Mouse (Mus musculus) ES-E14 (cell line): ENCODE measurements at regions not wholly inside any gene's neighbourhood (a gene's known extent, or its start where the extent isn't known, plus 50 kb on each side); places are given as distances from the start of the nearest gene placed in this dataset.

ENCODE experiments used
- DNase-seq: peaks from one replicate; pipeline ENCODE4 v3.0.0-alpha.2; 2013; ENCODE audit warnings: low read depth, low spot score
- H3K27ac ChIP-seq: 2 replicates; pipeline ENCODE4 v1.5.1; 2012; ENCODE audit warnings: low read depth, mild to moderate bottlenecking, low read length, moderate library complexity, mixed read lengths; ENCODE audit not compliant: poor library complexity, insufficient read depth, severe bottlenecking
- H3K36me3 ChIP-seq: 2 replicates; pipeline ENCODE4 v1.6.1; 2012; ENCODE audit warnings: mild to moderate bottlenecking, low read length, moderate library complexity, mixed read lengths; ENCODE audit not compliant: control insufficient read depth, poor library complexity, insufficient read depth, severe bottlenecking
- H3K4me1 ChIP-seq, 2 experiments: fragments of 150-350 bp in 1 of 2; sonication (generic) in 1 of 2; 2 replicates each; pipeline ENCODE4 v1.6.1; 2012; ENCODE audit warnings: low read length in 2 of 2, mild to moderate bottlenecking in 1 of 2, mixed read lengths in 1 of 2; ENCODE audit not compliant: control insufficient read depth in 2 of 2, insufficient read depth in 2 of 2, poor library complexity in 1 of 2
- H3K4me3 ChIP-seq, 2 experiments: fragments of 150-350 bp in 1 of 2; sonication (generic) in 1 of 2; 2 replicates each; pipeline ENCODE4 v1.5.1; 2012; ENCODE audit warnings: low read length in 2 of 2, low read depth in 1 of 2, mild to moderate bottlenecking in 1 of 2, mixed read lengths in 1 of 2; ENCODE audit not compliant: insufficient read depth in 1 of 2, poor library complexity in 1 of 2, severe bottlenecking in 1 of 2
- H3K9ac ChIP-seq: 2 replicates; pipeline ENCODE4 v1.6.1; 2012; ENCODE audit warnings: low read depth, mild to moderate bottlenecking, low read length, mixed read lengths; ENCODE audit not compliant: poor library complexity, insufficient read depth, severe bottlenecking
- H3K9me3 ChIP-seq: fragments of 150-350 bp; sonication (generic); 2 replicates; pipeline ENCODE4 v1.6.1; 2012; ENCODE audit warnings: low read depth, mild to moderate bottlenecking, low read length; ENCODE audit not compliant: control insufficient read depth, insufficient read depth
- CHD2 ChIP-seq: IDR thresholded peaks from 2 replicates; pipeline ENCODE4 v1.6.1; 2014; ENCODE audit warnings: mild to moderate bottlenecking, low read depth, low read length, inconsistent platforms
- HCFC1 ChIP-seq: IDR thresholded peaks from 2 replicates; pipeline ENCODE4 v1.6.1; 2012; ENCODE audit warnings: low read length, inconsistent platforms, borderline replicate concordance; ENCODE audit not compliant: insufficient read depth
- MAFK ChIP-seq: IDR thresholded peaks from 2 replicates; pipeline ENCODE4 v1.6.1; 2014; ENCODE audit warnings: mild to moderate bottlenecking, low read depth, low read length, inconsistent platforms; ENCODE audit not compliant: insufficient read depth
- ZC3H11A ChIP-seq: IDR thresholded peaks from 2 replicates; pipeline ENCODE4 v1.6.1; 2012; ENCODE audit warnings: low read depth, mild to moderate bottlenecking, inconsistent platforms, low read length, borderline replicate concordance
- ZNF384 ChIP-seq: IDR thresholded peaks from 2 replicates; pipeline ENCODE4 v1.6.1; 2012; ENCODE audit warnings: low read depth, low read length, inconsistent platforms
- in situ Hi-C, 2 experiments: fragments of 600-800 bp; cut with MboI; formaldehyde crosslinking; loops; one replicate each; pipeline ENCODE4 v1.15.1; 2025; ENCODE audit warnings: low sequenced_read_pairs in 2 of 2, inconsistent platforms in 1 of 2; ENCODE audit not compliant: unreplicated experiment in 2 of 2

GRCm38 (mm10) chr1:80873596-80873995 is 115.3 kb upstream of the Dock10 start:
- no peak overlapping the region for H3K9ac ChIP-seq
- no peak overlapping the region for H3K4me3 ChIP-seq
- DNase-seq: no peak
- no peak overlapping the region for H3K27ac ChIP-seq
- no peaks in the 10 kb centered on the region for H3K4me1 ChIP-seq
- H3K36me3 ChIP-seq: no peaks in the 10 kb centered on the region
- TF ChIP-seq HCFC1 (no peak), ZNF384 (no peak), MAFK (no peak), CHD2 (no peak), ZC3H11A (no peak)
- in situ Hi-C loops: no loop called here
- H3K9me3 ChIP-seq: no peaks in the 10 kb centered on the region

- in situ Hi-C loops: no loop called here
- Histone ChIP-seq H3K4me3 (no peak overlapping the region), H3K36me3 (no peaks in the 10 kb centered on the region), H3K9ac (no peak overlapping the region), H3K9me3 (no peaks in the 10 kb centered on the region), H3K27ac (no peak overlapping the region), H3K4me1 (no peaks in the 10 kb centered on the region)
- TF ChIP-seq CHD2 (no peak), MAFK (no peak), HCFC1 (no peak), ZC3H11A (no peak), ZNF384 (no peak)
- DNase-seq: no peak
Measured at GRCm38 (mm10) chr1:80868805-80869204, 110.5 kb upstream of the Dock10 start.

- TF ChIP-seq MAFK: no peak
- no peak for TF ChIP-seq HCFC1
- no peak for TF ChIP-seq ZNF384
- TF ChIP-seq CHD2: no peak
- H3K9me3 ChIP-seq: no peaks in the 10 kb centered on the region
Measured at GRCm38 (mm10) chr1:80856981-80857380, 98.7 kb upstream of the Dock10 start.

GRCm38 (mm10) chr1:80854945-80855656 is 96.8 kb upstream of the Dock10 start:
- in situ Hi-C loops: no loop called here
- Histone ChIP-seq H3K4me1 (no peaks in the 10 kb centered on the region), H3K27ac (no peak overlapping the region), H3K9me3 (no peaks in the 10 kb centered on the region), H3K36me3 (no peaks in the 10 kb centered on the region), H3K9ac (no peak overlapping the region), H3K4me3 (no peak overlapping the region)
- TF ChIP-seq ZNF384 (no peak), HCFC1 (no peak), ZC3H11A (no peak), MAFK (no peak), CHD2 (no peak)
- no peak for DNase-seq

More at GRCm38 (mm10) chr1:80856981-80857380, 98.7 kb upstream of the Dock10 start:
- H3K4me3 ChIP-seq: no peak overlapping the region
- H3K27ac ChIP-seq: no peak overlapping the region
- in situ Hi-C loops: no loop called here
- DNase-seq: no peak
- no peaks in the 10 kb centered on the region for H3K36me3 ChIP-seq
- H3K9ac ChIP-seq: no peak overlapping the region
- no peaks in the 10 kb centered on the region for H3K4me1 ChIP-seq
